Mouse (Mus musculus) cerebellum, adult 2 months (tissue): Measurements from ENCODE around the gene Tdrd7. TPM values are rescaled to one million over a fixed set of nuclear protein-coding genes. Genes with fewer than 3 reads are reported as not detected.

Experiments used
- DNase-seq, 2 experiments: peaks; one replicate each; pipeline ENCODE4 v3.0.0; 2021
- H3K27ac ChIP-seq: fragments of 200-500 bp; 2 replicates; pipeline ENCODE4 v1.5.1; 2012; ENCODE audit warnings: low read length, control low read depth, inconsistent platforms; ENCODE audit not compliant: insufficient read depth
- H3K27me3 ChIP-seq: fragments of 200-500 bp; 2 replicates; pipeline ENCODE4 v1.6.1; 2012; ENCODE audit warnings: inconsistent platforms, mild to moderate bottlenecking, low read length, moderate library complexity; ENCODE audit not compliant: control insufficient read depth, insufficient read depth
- H3K4me1 ChIP-seq: fragments of 200-500 bp; 2 replicates; pipeline ENCODE4 v1.6.1; 2011; ENCODE audit warnings: low read length; ENCODE audit not compliant: control insufficient read depth, insufficient read depth
- H3K4me3 ChIP-seq: fragments of 200-500 bp; replicated peaks from 2 replicates; pipeline ENCODE3; 2011; ENCODE audit warnings: mild to moderate bottlenecking, low read depth, low read length, control low read depth; ENCODE audit not compliant: insufficient read depth
- CTCF ChIP-seq: fragments of 200-500 bp; IDR thresholded peaks from 2 replicates; pipeline ENCODE4 v1.5.1; 2011; ENCODE audit warnings: low read depth, mild to moderate bottlenecking, control low read depth, low read length, moderate library complexity, borderline replicate concordance; ENCODE audit not compliant: insufficient read depth
- POLR2A ChIP-seq: fragments of 200-500 bp; IDR thresholded peaks from 2 replicates; pipeline ENCODE4 v1.6.1; 2011; ENCODE audit warnings: low read length, control low read depth, borderline replicate concordance; ENCODE audit not compliant: insufficient read depth
- WGBS: fragments of 180-500 bp; shearing (Covaris S2); methylation state at CpG from one replicate; pipeline ENCODE4 v1.1.7; 2018; 5-methylcytosine and 5-hydroxymethylcytosine counted together
- polyA plus RNA-seq: library from polyadenylated mRNA; depleted of rRNA; stranded (reverse); fragments of >200 nt; gene quantifications from 2 replicates; pipeline ENCODE4 v1.2.3, GENCODE M21; 2012; rRNA removed

The Tdrd7 gene
- polyA plus RNA-seq, 1 experiment, result 29.6 TPM

- no peak for TF ChIP-seq POLR2A
- no peak for TF ChIP-seq CTCF
- Histone ChIP-seq H3K4me3 (no peak overlapping the region), H3K27me3 (no peaks in the 10 kb centered on the region), H3K4me1 (peaks cover 65% of the 10 kb centered on the region), H3K27ac (peak overlapping the region; percentile 17; the same call in 1 of the 2 replicates)
- DNase-seq, result peak; percentile 79 to 88
- WGBS, result 20% methylated on average over 6 of the region's 6 CpGs
These were observed 104.8 kb downstream of the Tdrd7 start for GRCm38 (mm10) chr4:46069851-46070482.

- no peaks in the 10 kb centered on the region for H3K27me3 ChIP-seq
- DNase-seq, result peak in 1 of 2 experiments; percentile 59
- peaks cover 62% of the 10 kb centered on the region for H3K4me1 ChIP-seq
- WGBS, result 14% methylated on average over 6 of the region's 6 CpGs
- no peak overlapping the region for H3K4me3 ChIP-seq
- no peak for TF ChIP-seq POLR2A
- no peak for TF ChIP-seq CTCF
- H3K27ac ChIP-seq, result peak overlapping the region; percentile 25; the same call in 1 of the 2 replicates
These were observed 107.5 kb downstream of the Tdrd7 start for GRCm38 (mm10) chr4:46072631-46073030.

GRCm38 (mm10) chr4:46073736-46074135 lies 108.6 kb downstream of the Tdrd7 start:
- Histone ChIP-seq H3K4me3 (no peak overlapping the region), H3K27me3 (no peaks in the 10 kb centered on the region), H3K27ac (0 out of 2 replicates have a peak overlapping the region, but pooled peaks have one; percentile 11), H3K4me1 (peaks cover 53% of the 10 kb centered on the region)
- WGBS, result 19% methylated on average over 4 of the region's 4 CpGs
- DNase-seq, result peak; percentile 80 to 85
- TF ChIP-seq CTCF (no peak), POLR2A (no peak)

GRCm38 (mm10) chr4:46075664-46076063 lies 110.5 kb downstream of the Tdrd7 start:
- 94% methylated on average over 3 of the region's 3 CpGs for WGBS
- peaks cover 38% of the 10 kb centered on the region for H3K4me1 ChIP-seq
- H3K27ac ChIP-seq, result no peak overlapping the region
- no peak for TF ChIP-seq POLR2A
- no peak for DNase-seq
- no peak overlapping the region for H3K4me3 ChIP-seq
- H3K27me3 ChIP-seq, result no peaks in the 10 kb centered on the region

- no peaks in the 10 kb centered on the region for H3K27me3 ChIP-seq
- H3K27ac ChIP-seq, result no peak overlapping the region
- peaks cover 32% of the 10 kb centered on the region for H3K4me1 ChIP-seq
- no peak for TF ChIP-seq POLR2A
- no peak for TF ChIP-seq CTCF
- no peak overlapping the region for H3K4me3 ChIP-seq
- no peak for DNase-seq
- 12% methylated on average over 2 of the region's 2 CpGs for WGBS
These were observed 111.8 kb downstream of the Tdrd7 start for GRCm38 (mm10) chr4:46076892-46077291.

- Histone ChIP-seq H3K27ac (no peak overlapping the region), H3K27me3 (no peaks in the 10 kb centered on the region), H3K4me3 (no peak overlapping the region), H3K4me1 (peaks cover 26% of the 10 kb centered on the region)
- DNase-seq, result peak in 1 of 2 experiments; percentile 21
- WGBS, result 76% methylated on average over 4 of the region's 4 CpGs
- TF ChIP-seq CTCF (no peak), POLR2A (no peak)
These were observed 115.1 kb downstream of the Tdrd7 start for GRCm38 (mm10) chr4:46080261-46080660.

- TF ChIP-seq CTCF (no peak), POLR2A (no peak)
- WGBS, result 85% methylated on average over 11 of the region's 11 CpGs
- Histone ChIP-seq H3K4me3 (no peak overlapping the region), H3K27ac (no peak overlapping the region), H3K4me1 (peaks cover 32% of the 10 kb centered on the region), H3K27me3 (no peaks in the 10 kb centered on the region)
- no peak for DNase-seq
These were observed 117.4 kb downstream of the Tdrd7 start for GRCm38 (mm10) chr4:46082555-46082954.

Other genes with a start within 250 kb of the Tdrd7 start
- gene Aldh1b1, start 166.3 kb upstream of the Tdrd7 start, polyA plus RNA-seq, result 2.7 and 2.8 TPM in 2 replicates
- 0.38 and 0.51 TPM in 2 replicates for gene Igfbpl1, start 138.4 kb upstream of the Tdrd7 start, polyA plus RNA-seq
- 0.03 and 0.05 TPM in 2 replicates for gene Stra6l, start 116.7 kb upstream of the Tdrd7 start, polyA plus RNA-seq
- 0.29 TPM in 2 replicates for gene Ccdc180, start 75.0 kb upstream of the Tdrd7 start, polyA plus RNA-seq
- gene Tmod1, start 73.6 kb downstream of the Tdrd7 start, polyA plus RNA-seq, result 55.4 and 55.7 TPM in 2 replicates
- gene Ncbp1, start 173.3 kb downstream of the Tdrd7 start, polyA plus RNA-seq, result 50.8 and 61.2 TPM in 2 replicates
- 15.4 and 16.2 TPM in 2 replicates for gene Tstd2, start 173.4 kb downstream of the Tdrd7 start, polyA plus RNA-seq
- gene Xpa, start 231.0 kb downstream of the Tdrd7 start, polyA plus RNA-seq, result 28.9 and 30.4 TPM in 2 replicates